13 mouse cellular contexts compared by ENCODE assay signal in the genomic region with DNA sequence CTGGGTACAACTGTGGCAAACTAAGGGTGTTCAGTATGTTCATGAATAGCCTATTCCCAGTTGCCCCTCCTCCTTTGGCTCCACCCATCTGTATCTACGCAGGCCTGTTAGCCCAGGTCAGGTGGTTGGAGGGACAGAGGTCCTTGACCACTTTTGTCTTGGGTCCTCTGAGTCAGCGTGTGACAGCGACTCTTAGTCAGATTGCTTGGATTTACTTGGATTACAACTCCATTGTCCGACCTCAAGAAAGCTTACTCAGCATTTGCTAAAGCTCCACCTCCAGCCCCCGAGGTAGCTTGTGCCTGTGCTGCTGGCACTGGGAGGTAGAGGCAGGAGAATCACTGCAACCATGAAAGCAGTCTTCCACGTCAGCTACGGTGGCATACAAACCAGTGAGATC. TPM values are rescaled to one million over a fixed set of nuclear protein-coding genes. Genes with fewer than 3 reads are reported as not detected.
DNase-seq lines count a peak whose midpoint lies in the region; TF ChIP-seq lines count a peak whose summit lies in the region.
"Had no signal": no experiment of that assay in that cellular context is flagged by ENCODE, and none has a peak within 500 bp of the region (broad histone marks: within the 10 kb centered on the region; RNA-seq: fewer than 3 reads in every experiment).

No protein-coding gene starts in this region.

- H3K4me3 ChIP-seq in heart, adult 2 months, result no peak overlapping the region
- H3K4me3 ChIP-seq: layer of hippocampus, adult 2 months had no signal

- no peaks in the 10 kb centered on the region for H3K27me3 ChIP-seq in heart, adult 2 months (ENCODE audit: control insufficient read depth, insufficient read depth, low read length)

- no peak overlapping the region for H3K27ac ChIP-seq in heart, adult 2 months
- H3K27ac ChIP-seq: layer of hippocampus, adult 2 months; macrophage had no signal

- no peak overlapping the region for H3K9ac ChIP-seq in heart, adult 2 months (ENCODE audit: low read depth, low read length)

- no peaks in the 10 kb centered on the region for H3K79me2 ChIP-seq in heart, adult 2 months (replicated peaks; ENCODE audit: control insufficient read depth, insufficient read depth, low read length)

- no peaks in the 10 kb centered on the region; the same call in 1 of the 2 replicates for H3K4me1 ChIP-seq in heart, adult 2 months (ENCODE audit: control insufficient read depth, insufficient read depth, low read length)

- no peak for TF ChIP-seq CTCF in heart, adult 2 months (IDR thresholded peaks at IDR 0.05)

- no peaks in the 10 kb centered on the region for H3K36me3 ChIP-seq in heart, adult 2 months (ENCODE audit: control insufficient read depth, insufficient read depth, low read length)

- no peak for TF ChIP-seq EP300 in heart, adult 2 months (IDR thresholded peaks at IDR 0.05; ENCODE audit: insufficient read depth, low read depth, low read length)

- intact Hi-C loops in heart, adult 2 months (cut with DNase I), result no loop called here

- WGBS in heart, adult 2 months, result 39% methylated on average over 7 of the region's 7 CpGs

- peak; percentile 90 for DNase-seq in heart, adult 11 months
- no peak for DNase-seq in heart, adult 2 months
- DNase-seq in adrenal gland, adult 2 months, result peak; percentile 89
- DNase-seq in kidney, postnatal 14 days, result peak; percentile 29
- peak; percentile 68 for DNase-seq in lung, postnatal 36 days
- DNase-seq in frontal cortex, postnatal 10 days (ENCODE audit: low spot score in 2 of 2), result no peak
- no peak for DNase-seq in cerebellum, adult 9-10 months
- DNase-seq in right cerebral cortex, postnatal 10 days (ENCODE audit: low spot score in 2 of 2), result no peak

- TF ChIP-seq POLR2A in heart, adult 2 months (IDR thresholded peaks at IDR 0.05; ENCODE audit: insufficient read depth, low read depth, low read length), result no peak

RNA-seq across cellular contexts. Expression of a gene that starts 5.8 kb away (rescaled TPM):
- under 1 TPM; 0.36 to 0.60 TPM for total RNA-seq in heart, adult 2 months (2021)
- 0.31 and 0.44 TPM in 2 replicates for polyA plus RNA-seq in heart, adult 2 months (2012; rRNA removed)
- 1 to 10 TPM; 1.0 to 1.6 TPM for total RNA-seq in adrenal gland, adult 2 months (2021)
- 1.3 and 2.5 TPM in 2 replicates for polyA plus RNA-seq in adrenal gland, adult 2 months (2012; rRNA removed)
- polyA plus RNA-seq: embryonic facial prominence, embryonic 11.5 days; neural tube, embryonic 11.5 days had no signal

RNA-seq across cellular contexts. Expression of a gene that starts 7.9 kb away (rescaled TPM):
- total RNA-seq in heart, adult 2 months (2021), result 10 to 100 TPM; 22.8 to 23.2 TPM
- 75.5 and 78.4 TPM in 2 replicates for polyA plus RNA-seq in heart, adult 2 months (2012; rRNA removed)
- total RNA-seq in adrenal gland, adult 2 months (2021), result 100 to 1,000 TPM; 105 to 197 TPM
- polyA plus RNA-seq in adrenal gland, adult 2 months (2012; rRNA removed), result 213 and 313 TPM in 2 replicates

RNA-seq across cellular contexts. Expression of a gene that starts 19.4 kb away (rescaled TPM):
- 100 to 1,000 TPM; 442 to 494 TPM for total RNA-seq in heart, adult 2 months (2021)
- polyA plus RNA-seq in heart, adult 2 months (2012; rRNA removed), result 384 and 453 TPM in 2 replicates
- total RNA-seq in adrenal gland, adult 2 months (2021), result 100 to 1,000 TPM; 641 to 760 TPM
- 388 and 545 TPM in 2 replicates for polyA plus RNA-seq in adrenal gland, adult 2 months (2012; rRNA removed)

RNA-seq across cellular contexts. Expression of a gene that starts 45.0 kb away (rescaled TPM):
- 10 to 100 TPM; 36.5 to 41.5 TPM for total RNA-seq in heart, adult 2 months (2021)
- 9.6 and 17.3 TPM in 2 replicates for polyA plus RNA-seq in heart, adult 2 months (2012; rRNA removed)
- total RNA-seq in adrenal gland, adult 2 months (2021), result 10 to 100 TPM; 71.7 to 72.1 TPM
- 8.5 and 11.1 TPM in 2 replicates for polyA plus RNA-seq in adrenal gland, adult 2 months (2012; rRNA removed)

RNA-seq across cellular contexts. Expression of a gene that starts 52.6 kb away (rescaled TPM):
- total RNA-seq in heart, adult 2 months (2021), result not detected
- not detected in 2 replicates for polyA plus RNA-seq in heart, adult 2 months (2012; rRNA removed)
- not detected for total RNA-seq in adrenal gland, adult 2 months (2021)
- not detected in 2 replicates for polyA plus RNA-seq in adrenal gland, adult 2 months (2012; rRNA removed)
- total RNA-seq: layer of hippocampus, adult 2 months had no signal
- polyA plus RNA-seq: embryonic facial prominence, embryonic 11.5 days; heart, postnatal 0 days; macrophage had no signal

Comparison
In these comparisons a context has a peak if more than half of its experiments do, and no peak if none do; other contexts are left out.
1. DNase-seq: peak in heart, adult 11 months (single experiment), adrenal gland, adult 2 months (single experiment), kidney, postnatal 14 days (single experiment) and lung, postnatal 36 days (single experiment); none in heart, adult 2 months (0 of 2), frontal cortex, postnatal 10 days (0 of 2), cerebellum, adult 9-10 months (single experiment) and right cerebral cortex, postnatal 10 days (0 of 2).
2. RNA of a gene that starts 7.9 kb away (total RNA-seq): 105 to 197 TPM in adrenal gland, adult 2 months; 22.8 to 23.2 TPM in heart, adult 2 months; every median in the first group is over 4 times any median in the second.